Mouse (Mus musculus) kidney, embryonic 14.5 days (tissue): ENCODE results near the gene Arl16. TPM values are rescaled to one million over a fixed set of nuclear protein-coding genes. Genes with fewer than 3 reads are reported as not detected.
A peak's percentile ranks its signal among the peaks of the same experiment; 100 is the strongest.

Experiments used
- ATAC-seq: fragments of 200-750 bp; cut with Nextera tagmentation; 2 replicates; pipeline ENCODE4 v1.8.0; 2017; ENCODE audit warnings: moderate number of reproducible peaks, mild to moderate bottlenecking, moderate TSS enrichment, moderate library complexity; ENCODE audit not compliant: low FRiP score, low TSS enrichment
- H3K27ac ChIP-seq: fragments of 300-500 bp; sonication (generic); 2 replicates; pipeline ENCODE4 v1.5.1; 2014; ENCODE audit warnings: low read depth, mild to moderate bottlenecking, low read length, moderate library complexity, mixed read lengths
- H3K27me3 ChIP-seq: fragments of 300-500 bp; sonication (generic); 2 replicates; pipeline ENCODE4 v1.6.1; 2014; ENCODE audit warnings: mild to moderate bottlenecking, low read length; ENCODE audit not compliant: control insufficient read depth, insufficient read depth
- H3K36me3 ChIP-seq: fragments of 300-500 bp; sonication (generic); 2 replicates; pipeline ENCODE4 v1.6.1; 2014; ENCODE audit warnings: low read length, mixed read lengths; ENCODE audit not compliant: control insufficient read depth, insufficient read depth
- H3K4me1 ChIP-seq: fragments of 300-500 bp; sonication (generic); 2 replicates; pipeline ENCODE4 v1.6.1; 2014; ENCODE audit warnings: low read length, mixed read lengths; ENCODE audit not compliant: control insufficient read depth, insufficient read depth
- H3K4me2 ChIP-seq: fragments of 300-500 bp; sonication (generic); replicated peaks from 2 replicates; pipeline ENCODE4 v1.6.1; 2014; ENCODE audit warnings: low read depth, mild to moderate bottlenecking, low read length
- H3K4me3 ChIP-seq: fragments of 300-500 bp; sonication (generic); 2 replicates; pipeline ENCODE4 v1.5.1; 2014; ENCODE audit warnings: mild to moderate bottlenecking, low read length
- H3K9ac ChIP-seq: fragments of 300-500 bp; sonication (generic); 2 replicates; pipeline ENCODE4 v1.6.1; 2014; ENCODE audit warnings: low read depth, mild to moderate bottlenecking, low read length, moderate library complexity
- H3K9me3 ChIP-seq: fragments of 300-500 bp; sonication (generic); 2 replicates; pipeline ENCODE4 v1.6.1; 2016; ENCODE audit warnings: low read length; ENCODE audit not compliant: control insufficient read depth
- WGBS: fragments of 180-500 bp; shearing (Covaris S2); extraction: QIAGEN DNeasy Blood & Tissue Kit; methylation state at CpG from one replicate; pipeline ENCODE4 v1.1.7; 2014; 5-methylcytosine and 5-hydroxymethylcytosine counted together
- polyA plus RNA-seq: library from polyadenylated mRNA; unstranded; fragments of >200 nt; fragmentation: Nextera tagmentation; extraction: Ambion mirVana; gene quantifications from 2 replicates; pipeline ENCODE4 v1.2.1, GENCODE M21; 2014

Arl16 gene
- polyA plus RNA-seq, 1 experiment from 2014 or later, result 46.4 TPM

DNA sequence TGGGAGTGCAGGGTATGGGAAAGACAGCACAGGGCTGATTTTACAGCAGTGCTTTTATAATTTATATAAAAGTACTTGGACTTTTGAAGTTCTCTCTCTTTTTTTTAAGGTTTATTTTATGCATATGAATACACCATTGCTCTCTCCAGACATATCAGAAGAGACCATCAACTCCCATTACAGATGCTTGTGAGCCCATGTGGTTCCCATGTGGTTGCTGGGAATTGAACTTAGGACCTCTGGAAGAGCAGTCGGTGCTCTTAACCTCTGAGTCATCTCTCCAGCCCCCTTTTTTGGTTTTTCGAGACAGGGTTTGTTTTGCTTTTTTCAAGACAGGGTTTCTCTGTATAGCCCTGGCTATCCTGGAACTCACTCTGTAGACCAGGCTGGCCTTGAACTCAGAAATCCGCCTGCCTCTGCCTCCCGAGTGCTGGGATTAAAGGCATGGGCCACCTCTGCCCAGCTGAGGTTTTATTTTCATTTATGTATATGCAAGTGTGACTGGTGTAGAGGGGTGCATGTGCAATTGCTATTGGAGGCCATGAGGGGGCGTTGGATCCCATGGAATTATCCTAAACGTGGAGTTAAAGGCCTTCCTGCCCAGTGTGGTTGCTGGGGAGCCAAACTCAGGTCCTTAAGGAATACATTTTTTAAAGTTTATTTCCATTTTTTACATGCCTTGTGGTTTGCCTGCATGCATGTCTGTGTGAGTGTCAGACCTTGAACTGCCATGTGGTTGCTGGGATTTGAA is 8.4 kb downstream of the Arl16 start:
- Histone ChIP-seq H3K27ac (no peak overlapping the region), H3K36me3 (peaks cover 37% of the 10 kb centered on the region)

DNA sequence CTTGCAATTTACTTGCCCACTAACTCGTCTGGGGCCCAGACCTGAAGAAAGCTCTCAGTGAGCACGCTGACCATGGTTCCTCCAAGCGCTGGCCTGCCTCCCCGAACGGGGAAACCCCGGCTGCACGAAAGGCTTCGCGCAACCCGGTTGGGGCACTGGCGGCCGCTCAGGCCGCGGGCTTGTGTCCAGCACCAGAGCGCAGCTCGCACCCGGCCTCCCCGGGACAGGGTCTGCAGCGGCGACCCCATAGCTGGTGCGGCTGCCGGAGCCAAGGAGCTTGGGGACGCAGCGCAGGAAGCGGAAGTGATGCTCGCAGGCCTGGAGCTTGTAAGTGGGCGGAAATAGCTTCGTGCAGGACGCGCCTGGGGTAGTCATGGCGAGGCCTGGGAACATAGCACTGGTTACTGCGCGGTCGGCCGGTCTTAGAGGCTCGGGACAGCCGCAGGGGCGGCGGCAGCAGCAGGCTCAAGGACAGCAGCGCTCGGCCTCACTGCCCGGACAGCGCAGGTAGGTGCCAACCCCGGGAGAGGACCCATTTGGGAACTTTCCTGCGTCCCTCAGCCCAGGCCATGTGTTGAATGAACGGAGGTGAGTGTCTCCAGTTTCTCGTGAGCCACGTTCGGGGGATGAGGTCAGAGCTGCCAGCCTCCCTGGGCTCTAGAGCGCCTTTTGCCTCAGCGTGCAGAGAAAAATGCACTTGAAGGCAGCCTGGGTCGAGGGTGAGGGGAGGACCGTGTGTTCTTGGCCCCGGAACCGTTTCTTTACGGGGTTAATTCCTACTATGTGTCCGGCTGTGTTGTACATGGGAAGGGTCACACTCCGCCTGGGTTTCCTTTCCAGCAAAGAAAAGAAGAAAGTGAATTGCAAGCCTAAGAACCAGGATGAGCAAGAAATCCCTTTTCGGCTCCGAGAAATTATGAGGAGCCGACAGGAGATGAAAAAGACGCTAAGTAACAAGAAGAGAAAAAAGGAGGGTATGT is 9.3 kb downstream of the Arl16 start, which contains the start of the genes Oxld1 and Ccdc137:
TSS of gene Oxld1 (minus strand) at position 297 of the 980 bp plus-strand sequence.
TSS of gene Ccdc137 (plus strand) at position 344 of the 980 bp plus-strand sequence.
- peak within 1 kb of the TSS; percentile 68 for H3K27ac ChIP-seq
- peaks cover 10% of the 10 kb centered on the region; the same call in 1 of the 2 replicates for H3K4me1 ChIP-seq
- peak within 1 kb of the TSS; percentile 86 for H3K4me3 ChIP-seq
- WGBS, result 4% methylated on average over 61 of the region's 62 CpGs
- H3K4me2 ChIP-seq, result peak within 1 kb of the TSS; percentile 93
- peaks cover 30% of the 10 kb centered on the region for H3K36me3 ChIP-seq
- H3K27me3 ChIP-seq, result no peaks in the 10 kb centered on the region
- H3K9me3 ChIP-seq, result no peaks in the 10 kb centered on the region
- peak; percentile 89 for ATAC-seq
- H3K9ac ChIP-seq, result peak within 1 kb of the TSS; percentile 89

More for the DNA sequence above, 8.4 kb downstream of the Arl16 start:
- ATAC-seq, result no peak
- H3K27me3 ChIP-seq, result no peaks in the 10 kb centered on the region
- H3K4me2 ChIP-seq, result peak overlapping the region; percentile 93
- peaks cover 10% of the 10 kb centered on the region; the same call in 1 of the 2 replicates for H3K4me1 ChIP-seq
- peak overlapping the region; percentile 86 for H3K4me3 ChIP-seq
- 75% methylated on average over 6 of the region's 6 CpGs for WGBS
- no peaks in the 10 kb centered on the region for H3K9me3 ChIP-seq
- H3K9ac ChIP-seq, result peak overlapping the region; percentile 89

GRCm38 (mm10) chr11:120457370-120457769 is 10.0 kb downstream of the Arl16 start:
- peaks cover 27% of the 10 kb centered on the region for H3K36me3 ChIP-seq
- peak overlapping the region; percentile 89 for H3K9ac ChIP-seq
- no peaks in the 10 kb centered on the region for H3K9me3 ChIP-seq
- peaks cover 10% of the 10 kb centered on the region; the same call in 1 of the 2 replicates for H3K4me1 ChIP-seq
- peak overlapping the region; percentile 93 for H3K4me2 ChIP-seq
- 32% methylated on average over 14 of the region's 14 CpGs for WGBS
- ATAC-seq, result 0 out of 2 replicates have a peak, but pooled peaks have one; percentile 8
- peak overlapping the region; percentile 86 for H3K4me3 ChIP-seq
- peak overlapping the region; percentile 68; the same call in 1 of the 2 replicates for H3K27ac ChIP-seq
- H3K27me3 ChIP-seq, result no peaks in the 10 kb centered on the region

DNA sequence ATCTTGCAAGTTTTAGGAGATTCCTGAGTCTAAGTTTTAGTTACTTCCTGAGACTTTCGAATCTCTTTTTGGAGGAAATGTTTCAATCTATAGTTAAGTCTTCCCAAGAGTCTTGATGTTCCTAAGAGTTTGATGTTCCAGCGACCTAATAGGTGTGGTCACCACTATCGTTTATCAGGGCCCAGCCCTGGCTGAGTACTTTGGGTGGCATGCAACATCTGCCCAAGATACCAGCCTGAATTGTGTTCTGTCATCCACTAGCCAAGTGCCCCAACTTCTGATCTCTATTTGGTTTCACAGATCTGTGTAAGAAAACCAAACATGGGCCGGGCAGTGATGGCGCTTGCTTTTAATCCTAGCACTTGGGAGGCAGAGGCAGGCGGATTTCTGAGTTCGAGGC is 12.0 kb downstream of the Arl16 start:
- Histone ChIP-seq H3K4me2 (no peak overlapping the region), H3K36me3 (peaks cover 9% of the 10 kb centered on the region), H3K9ac (no peak overlapping the region), H3K27me3 (no peaks in the 10 kb centered on the region), H3K27ac (no peak overlapping the region), H3K4me3 (no peak overlapping the region), H3K4me1 (peaks cover 10% of the 10 kb centered on the region; the same call in 1 of the 2 replicates), H3K9me3 (no peaks in the 10 kb centered on the region)
- ATAC-seq, result no peak
- 92% methylated on average over 7 of the region's 7 CpGs for WGBS

DNA sequence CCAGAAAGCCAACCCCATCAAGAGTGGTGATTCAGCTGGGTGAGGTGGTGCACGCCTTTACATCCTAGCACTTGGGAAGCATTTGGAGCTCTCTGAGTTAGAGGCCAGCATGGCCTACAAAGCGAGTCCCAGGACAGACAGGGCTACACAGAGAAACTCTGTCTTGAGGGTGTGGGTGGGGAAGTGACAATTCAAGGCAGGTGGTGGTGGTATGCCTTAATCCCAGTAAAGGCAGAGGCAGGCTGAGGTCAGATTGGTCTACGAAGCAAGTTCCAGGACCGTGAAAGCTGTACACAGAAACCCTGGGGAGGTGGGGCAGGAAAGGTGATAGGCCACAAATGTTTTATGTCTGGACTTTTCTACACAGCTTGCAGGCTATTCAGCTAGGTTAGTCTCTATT is 12.4 kb downstream of the Arl16 start:
- Histone ChIP-seq H3K27me3 (no peaks in the 10 kb centered on the region), H3K4me3 (no peak overlapping the region), H3K9me3 (no peaks in the 10 kb centered on the region), H3K27ac (no peak overlapping the region), H3K4me2 (no peak overlapping the region), H3K36me3 (peaks cover 7% of the 10 kb centered on the region), H3K4me1 (peaks cover 10% of the 10 kb centered on the region; the same call in 1 of the 2 replicates), H3K9ac (no peak overlapping the region)
- 90% methylated on average over 4 of the region's 4 CpGs for WGBS
- ATAC-seq, result no peak

GRCm38 (mm10) chr11:120453306-120453705 is 14.1 kb downstream of the Arl16 start, which contains the start of gene Pde6g:
Gene Pde6g (minus strand): TSS chr11:120453500.
- Histone ChIP-seq H3K4me1 (peaks cover 4% of the 10 kb centered on the region; the same call in 1 of the 2 replicates), H3K9ac (no peak within 1 kb of the TSS), H3K9me3 (no peaks in the 10 kb centered on the region), H3K4me2 (no peak within 1 kb of the TSS), H3K36me3 (no peaks in the 10 kb centered on the region; the same call in 1 of the 2 replicates), H3K27me3 (no peaks in the 10 kb centered on the region), H3K4me3 (no peak within 1 kb of the TSS), H3K27ac (no peak within 1 kb of the TSS)
- no peak for ATAC-seq
- 89% methylated on average over 4 of the region's 4 CpGs for WGBS

DNA sequence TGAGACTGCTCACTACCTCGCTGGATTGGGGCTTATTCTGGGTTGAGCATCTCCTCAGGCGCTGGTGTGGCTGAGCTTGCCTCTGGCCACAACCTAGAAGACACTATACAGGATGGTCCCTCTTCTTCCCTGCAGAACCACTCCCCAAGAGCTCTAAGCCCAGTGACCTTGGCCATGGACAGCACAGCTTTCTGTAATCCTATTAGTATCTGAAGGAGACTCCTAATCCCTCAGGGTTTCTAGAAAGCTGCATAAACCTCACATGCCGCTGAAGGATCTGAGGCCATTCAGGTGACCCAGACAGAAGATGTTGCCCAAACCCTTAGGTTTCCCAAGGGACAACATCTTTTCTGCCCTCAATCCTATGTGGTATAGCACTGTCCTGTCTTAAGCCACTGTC is 15.2 kb downstream of the Arl16 start:
- Histone ChIP-seq H3K27me3 (no peaks in the 10 kb centered on the region), H3K4me3 (no peak overlapping the region), H3K36me3 (no peaks in the 10 kb centered on the region; the same call in 1 of the 2 replicates), H3K4me2 (no peak overlapping the region), H3K27ac (no peak overlapping the region), H3K4me1 (peaks cover 4% of the 10 kb centered on the region; the same call in 1 of the 2 replicates), H3K9me3 (no peaks in the 10 kb centered on the region), H3K9ac (no peak overlapping the region)
- ATAC-seq, result no peak
- WGBS, result 70% methylated on average over 3 of the region's 3 CpGs

DNA sequence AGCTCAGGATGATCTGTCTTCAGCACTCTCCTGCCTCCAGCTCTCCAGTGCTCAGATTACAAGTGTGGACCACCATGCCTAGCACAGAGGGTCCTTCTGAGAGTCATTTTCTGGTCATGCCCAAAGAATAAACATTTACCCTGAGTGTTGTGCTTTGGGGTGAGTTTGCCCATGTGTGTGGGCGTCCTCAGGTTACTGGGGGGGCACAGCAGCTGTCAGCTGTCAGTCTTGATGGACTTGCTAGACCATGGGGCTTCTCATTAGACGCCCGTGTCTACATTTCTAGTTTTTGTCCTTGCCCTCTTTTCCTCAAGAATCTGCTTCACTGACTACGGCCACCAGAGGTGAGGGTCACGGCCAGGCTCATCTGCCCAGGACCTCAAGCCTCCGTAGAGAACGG is 20.2 kb downstream of the Arl16 start:
- Histone ChIP-seq H3K4me2 (no peak overlapping the region), H3K27me3 (no peaks in the 10 kb centered on the region), H3K36me3 (no peaks in the 10 kb centered on the region), H3K27ac (no peak overlapping the region), H3K9me3 (no peaks in the 10 kb centered on the region), H3K9ac (no peak overlapping the region), H3K4me3 (no peak overlapping the region), H3K4me1 (no peaks in the 10 kb centered on the region)
- 60% methylated on average over 7 of the region's 7 CpGs for WGBS
- no peak for ATAC-seq
